Mouse (Mus musculus): ENCODE data around the gene Sfswap.

Gene Sfswap

GRCm38 (mm10) chr5:129529571-129529970 is 28.6 kb downstream of the Sfswap start:
- no peak for DNase-seq (ENCODE audit: low read depth, low spot score)

- DNase-seq (ENCODE audit: low read depth, low spot score): no peak
Measured at GRCm38 (mm10) chr5:129533731-129534130, 32.7 kb downstream of the Sfswap start.

GRCm38 (mm10) chr5:129534500-129534899 is 33.5 kb downstream of the Sfswap start:
- peak; percentile 89 for DNase-seq (ENCODE audit: low read depth, low spot score)

DNA sequence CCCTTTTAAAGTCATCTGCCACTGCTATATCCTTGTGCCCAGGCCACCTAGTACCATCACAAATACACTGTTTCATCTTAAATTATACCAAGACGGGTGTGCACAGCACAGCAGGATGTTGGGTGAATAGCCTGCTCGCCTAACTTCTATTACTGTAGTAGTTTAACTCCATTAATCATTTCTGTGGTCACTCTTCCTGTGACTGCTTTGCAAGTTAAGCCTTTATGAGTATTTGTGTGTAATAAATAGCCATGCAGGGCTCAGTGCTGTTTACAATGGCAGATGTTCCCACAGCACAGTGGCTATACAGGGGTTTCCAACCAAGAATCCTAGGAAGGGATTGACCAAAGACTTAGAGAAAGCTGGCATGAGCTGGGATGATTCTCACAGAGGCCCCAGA is 34.0 kb downstream of the Sfswap start:
- no peak for DNase-seq (ENCODE audit: low read depth, low spot score)

GRCm38 (mm10) chr5:129535431-129535830 is 34.4 kb downstream of the Sfswap start:
- no peak for DNase-seq (ENCODE audit: low read depth, low spot score)

- peak; percentile 72 for DNase-seq (ENCODE audit: low read depth, low spot score)
Measured at GRCm38 (mm10) chr5:129538826-129539225, 37.8 kb downstream of the Sfswap start.

DNA sequence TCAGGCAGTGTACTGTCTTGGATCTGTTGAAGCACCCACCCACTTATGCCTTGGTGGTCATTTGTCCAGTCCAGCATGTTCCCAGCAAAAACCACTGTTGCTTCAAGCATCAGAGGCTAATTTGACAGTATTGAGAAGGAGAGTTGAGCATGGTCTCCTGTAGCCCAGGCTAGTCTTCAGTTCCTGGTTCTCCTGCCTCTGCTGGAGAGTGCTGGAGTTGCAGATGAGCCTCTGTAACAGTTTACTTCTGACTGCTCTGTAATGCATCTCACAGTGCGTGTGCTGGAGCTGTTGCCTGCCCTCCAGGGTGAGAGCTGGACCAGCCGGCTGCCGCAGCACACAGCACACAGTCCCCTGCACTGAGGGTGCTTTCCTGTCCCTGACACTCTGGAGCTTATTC is 41.2 kb downstream of the Sfswap start:
- DNase-seq (ENCODE audit: low read depth, low spot score): no peak

- peak; percentile 75 for DNase-seq (ENCODE audit: low read depth, low spot score)
Measured at GRCm38 (mm10) chr5:129545787-129546186, 44.8 kb downstream of the Sfswap start.

DNA sequence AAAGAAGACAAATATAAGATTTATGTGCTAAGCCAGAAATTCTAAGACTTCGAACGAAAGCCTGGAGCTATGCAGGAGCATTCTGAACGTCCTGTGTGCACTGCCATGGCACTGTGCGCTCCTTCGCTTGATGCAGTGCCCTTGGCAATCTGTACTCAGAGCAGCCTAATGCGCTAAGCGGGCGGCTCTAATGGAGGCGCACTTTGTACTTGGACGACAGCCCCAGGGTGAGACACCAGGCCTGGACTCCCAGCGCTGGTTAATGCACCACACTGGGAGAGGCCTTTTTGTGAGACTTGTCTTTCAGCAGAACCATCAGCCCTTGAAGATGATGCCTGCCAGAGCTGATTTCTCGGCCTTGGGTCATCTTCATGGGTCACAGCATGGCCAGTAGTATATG is 48.7 kb downstream of the Sfswap start:
- no peak for DNase-seq (ENCODE audit: low read depth, low spot score)

GRCm38 (mm10) chr5:129550790-129551189 is 49.8 kb downstream of the Sfswap start:
- no peak for DNase-seq (ENCODE audit: low read depth, low spot score)

DNA sequence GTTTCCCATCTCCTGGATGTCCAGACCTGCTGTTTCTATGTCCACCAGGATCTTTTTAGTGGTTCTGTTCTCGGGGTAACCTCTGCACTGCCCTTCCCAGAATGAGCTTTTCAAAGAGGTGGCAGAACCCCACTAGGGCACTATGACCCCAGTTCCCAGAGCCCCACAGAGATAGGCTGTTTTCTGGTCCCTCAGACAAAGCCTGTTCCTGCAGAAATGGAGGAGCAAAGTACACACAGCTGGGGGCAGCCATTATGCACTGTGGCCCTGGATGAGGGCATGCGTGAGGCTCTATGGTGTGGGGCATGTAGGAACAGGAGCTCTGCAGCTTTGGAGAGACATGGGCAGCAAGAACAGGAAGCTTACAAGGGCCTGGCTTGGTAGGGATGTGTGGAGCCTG is 51.0 kb downstream of the Sfswap start:
- DNase-seq (ENCODE audit: low read depth, low spot score): no peak

GRCm38 (mm10) chr5:129553642-129554041 is 52.6 kb downstream of the Sfswap start:
- DNase-seq (ENCODE audit: low read depth, low spot score): no peak

DNA sequence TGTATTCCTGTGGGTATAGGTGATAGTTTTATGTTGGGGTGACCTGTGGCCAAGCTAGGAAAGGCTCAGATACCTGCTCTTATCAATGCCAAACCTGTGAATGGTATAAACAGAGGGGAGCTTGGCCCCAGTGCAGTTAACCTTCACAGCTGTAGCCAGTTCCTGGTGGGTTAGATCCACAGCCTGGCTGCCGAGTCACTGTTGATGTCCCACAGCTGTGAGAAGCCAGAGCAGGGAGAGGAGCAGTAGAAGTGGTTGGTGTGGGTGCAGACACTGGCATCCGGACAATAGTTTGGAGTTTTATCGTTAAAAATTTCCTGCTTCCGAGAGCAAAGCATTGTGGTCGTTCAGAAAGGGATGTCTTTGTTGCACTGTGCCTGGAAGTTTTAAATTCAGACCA is 57.6 kb downstream of the Sfswap start:
- no peak for DNase-seq (ENCODE audit: low read depth, low spot score)

DNA sequence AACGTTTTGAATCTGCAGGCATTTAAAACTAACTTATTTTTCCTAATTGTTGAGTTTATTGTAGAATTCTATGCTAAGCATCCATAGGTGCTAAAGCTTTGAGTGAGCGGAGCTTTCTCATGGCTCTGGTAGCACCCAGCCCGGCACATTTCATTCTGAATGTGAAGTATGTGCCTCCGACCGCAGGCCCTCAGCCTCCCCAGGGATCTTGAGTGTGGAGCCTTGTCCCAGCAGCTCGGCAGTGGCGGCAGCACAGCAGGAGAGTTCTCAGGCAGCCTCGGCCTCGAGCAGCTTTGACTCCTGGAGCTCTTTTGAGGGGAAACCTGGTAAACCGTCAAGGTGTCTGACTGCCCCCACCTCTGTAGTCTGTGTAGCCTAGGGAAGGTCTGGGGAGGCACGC is 58.3 kb downstream of the Sfswap start:
- no peak for DNase-seq (ENCODE audit: low read depth, low spot score)

DNA sequence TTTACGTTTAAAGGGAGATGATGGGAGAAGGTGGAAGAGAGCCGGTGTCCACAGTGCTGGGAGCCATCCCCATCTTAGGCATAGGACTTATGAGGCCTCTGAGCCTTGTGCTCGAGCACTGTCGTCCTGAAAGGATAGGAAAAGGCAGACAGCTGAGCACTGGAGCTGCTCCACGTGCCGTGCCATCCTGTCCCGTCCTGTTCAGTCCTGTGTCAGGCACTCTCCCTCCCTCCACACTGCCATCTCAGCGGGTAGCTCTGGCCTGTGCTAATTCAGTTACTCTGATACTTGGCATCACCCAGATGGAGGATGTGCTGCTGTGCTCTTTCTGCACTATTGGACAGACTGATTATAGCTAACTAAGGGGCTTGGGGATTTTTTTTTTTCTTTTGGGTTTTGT is 61.3 kb downstream of the Sfswap start:
- no peak for DNase-seq (ENCODE audit: low read depth, low spot score)

DNA sequence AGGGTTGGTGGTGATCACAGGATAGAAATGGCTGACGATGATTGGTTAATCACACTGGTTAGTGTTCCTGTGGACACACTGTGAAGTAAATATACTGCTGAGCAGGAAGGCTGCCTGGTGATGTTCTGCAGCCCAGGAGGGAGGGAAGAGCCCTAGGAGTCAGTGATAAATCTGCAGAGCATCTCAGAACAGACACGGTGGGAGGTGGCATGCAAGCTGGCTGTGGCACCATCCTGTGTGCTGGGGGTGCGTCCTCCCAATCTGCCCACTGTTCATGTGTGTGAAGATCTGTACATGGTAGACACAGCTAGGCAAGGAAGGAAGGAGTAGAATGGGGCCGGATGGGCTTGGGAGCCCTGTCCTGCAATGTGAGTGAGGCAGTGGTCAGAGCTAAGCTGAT is 67.6 kb downstream of the Sfswap start:
- DNase-seq (ENCODE audit: low read depth, low spot score): no peak

DNA sequence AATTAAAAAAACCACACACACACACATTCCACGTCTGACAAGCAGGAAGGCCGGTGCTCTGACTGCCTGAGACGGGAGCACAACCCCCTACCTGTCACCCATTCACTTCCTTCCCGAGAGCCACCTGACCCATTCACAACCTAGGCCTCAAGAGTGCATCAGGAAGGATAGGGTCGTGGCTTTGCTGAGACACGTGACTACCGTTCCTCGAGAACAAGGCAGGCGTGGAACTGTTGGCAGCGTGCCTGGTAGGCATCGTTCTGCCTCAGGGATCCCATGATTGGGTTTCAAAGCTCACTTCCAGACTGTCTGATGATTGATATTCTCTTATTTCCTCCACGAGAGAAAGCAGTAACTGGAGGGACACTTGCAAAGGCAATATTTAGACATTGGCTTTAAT is 77.2 kb downstream of the Sfswap start:
- no peak for DNase-seq (ENCODE audit: low read depth, low spot score)

GRCm38 (mm10) chr5:129580046-129580445 is 79.0 kb downstream of the Sfswap start:
- peak; percentile 76 for DNase-seq (ENCODE audit: low read depth, low spot score)

DNA sequence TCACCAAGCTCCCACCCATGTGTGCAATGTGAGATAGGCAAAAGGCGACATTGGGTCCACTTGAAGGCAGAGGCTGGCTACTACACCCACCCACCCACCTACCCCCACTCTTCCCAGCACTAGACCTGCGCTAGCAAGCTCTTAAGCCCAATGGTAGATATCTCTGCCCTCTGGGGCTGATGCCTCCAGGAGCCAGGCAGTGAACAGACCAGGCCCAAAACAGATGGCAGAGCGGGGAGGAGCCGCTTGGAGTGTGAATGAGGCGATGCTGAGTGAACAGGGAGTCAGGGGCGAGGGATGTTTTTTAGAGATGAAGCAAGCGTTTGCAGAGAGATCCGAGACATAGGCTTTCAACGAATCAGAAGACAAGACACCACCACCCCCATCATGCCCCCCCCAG is 79.6 kb downstream of the Sfswap start:
- DNase-seq (ENCODE audit: low read depth, low spot score): peak; percentile 82

GRCm38 (mm10) chr5:129581015-129581414 is 80.0 kb downstream of the Sfswap start:
- DNase-seq (ENCODE audit: low read depth, low spot score): peak; percentile 81

DNA sequence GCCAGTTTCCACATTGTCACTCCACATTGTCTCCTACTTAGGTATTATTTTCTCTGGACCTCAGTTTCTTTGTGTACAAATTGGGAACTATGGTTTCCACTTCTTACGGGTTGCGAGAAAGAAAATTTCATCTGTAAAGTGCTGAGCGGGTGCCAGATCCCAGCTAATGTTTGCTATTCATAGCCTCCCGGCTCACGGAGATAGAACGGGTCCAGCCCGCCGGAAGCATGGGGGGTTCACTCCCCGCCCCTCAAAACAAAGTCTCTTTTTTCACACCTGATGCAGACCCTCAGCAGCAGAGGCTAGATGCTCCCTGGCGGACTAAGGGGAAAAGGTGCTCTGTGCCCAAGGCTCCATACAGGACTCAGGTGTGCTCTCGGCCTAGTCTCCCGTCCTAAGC is 82.3 kb downstream of the Sfswap start:
- no peak for DNase-seq (ENCODE audit: low read depth, low spot score)

GRCm38 (mm10) chr5:129583761-129584582 is 83.0 kb downstream of the Sfswap start, which contains the start of gene Mmp17:
Gene Mmp17 (plus strand): TSS chr5:129584169.
- DNase-seq (ENCODE audit: low read depth, low spot score): peak; percentile 75
